Mouse (Mus musculus) hindbrain, embryonic 13.5 days (tissue): Measurements from ENCODE around the gene Clcn5. TPM values are rescaled to one million over a fixed set of nuclear protein-coding genes. Genes with fewer than 3 reads are reported as not detected.

ENCODE experiments used
- ATAC-seq: fragments of 200-750 bp; cut with Nextera tagmentation; 2 replicates; pipeline ENCODE4 v1.8.0; 2017; ENCODE audit warnings: moderate TSS enrichment; ENCODE audit not compliant: low FRiP score
- H3K27ac ChIP-seq: fragments of 300-500 bp; sonication (generic); 2 replicates; pipeline ENCODE4 v1.5.1; 2015; ENCODE audit warnings: inconsistent platforms, mild to moderate bottlenecking, moderate library complexity
- H3K27me3 ChIP-seq: fragments of 300-500 bp; sonication (generic); 2 replicates; pipeline ENCODE4 v1.6.1; 2015; ENCODE audit warnings: mild to moderate bottlenecking, inconsistent platforms
- H3K36me3 ChIP-seq: fragments of 300-500 bp; sonication (generic); 2 replicates; pipeline ENCODE4 v1.6.1; 2015; ENCODE audit warnings: mild to moderate bottlenecking, inconsistent platforms
- H3K4me1 ChIP-seq: fragments of 300-500 bp; sonication (generic); replicated peaks from 2 replicates; pipeline ENCODE4 v1.6.1; 2015; ENCODE audit warnings: inconsistent platforms
- H3K4me2 ChIP-seq: fragments of 300-500 bp; sonication (generic); 2 replicates; pipeline ENCODE4 v1.6.1; 2015; ENCODE audit warnings: inconsistent platforms, mild to moderate bottlenecking, moderate library complexity
- H3K4me3 ChIP-seq: fragments of 300-500 bp; sonication (generic); 2 replicates; pipeline ENCODE4 v1.5.1; 2015; ENCODE audit warnings: mild to moderate bottlenecking, inconsistent platforms
- H3K9ac ChIP-seq: fragments of 300-500 bp; sonication (generic); 2 replicates; pipeline ENCODE4 v1.6.1; 2015; ENCODE audit warnings: mild to moderate bottlenecking, inconsistent platforms
- H3K9me3 ChIP-seq: fragments of 300-500 bp; sonication (generic); 2 replicates; pipeline ENCODE4 v1.6.1; 2016; ENCODE audit warnings: inconsistent platforms
- WGBS: fragments of 180-500 bp; shearing (Covaris S2); methylation state at CpG from one replicate; pipeline ENCODE4 v1.1.7; 2015; 5-methylcytosine and 5-hydroxymethylcytosine counted together
- microRNA counts: library from miRNA; unstranded; fragments of <30 nt; microRNA quantifications from one replicate; lab custom pipeline; 2016
- microRNA-seq: library from miRNA; unstranded; fragments of <30 nt; microRNA quantifications from one replicate; pipeline ENCODE4, GENCODE M21; 2016
- polyA plus RNA-seq: library from polyadenylated mRNA; unstranded; fragments of >200 nt; fragmentation: Nextera tagmentation; extraction: Ambion mirVana; gene quantifications from 2 replicates; pipeline ENCODE4 v1.2.1, GENCODE M21; 2015

Gene Clcn5
- polyA plus RNA-seq, 1 experiment from 2014 or later = 7.5 TPM

DNA sequence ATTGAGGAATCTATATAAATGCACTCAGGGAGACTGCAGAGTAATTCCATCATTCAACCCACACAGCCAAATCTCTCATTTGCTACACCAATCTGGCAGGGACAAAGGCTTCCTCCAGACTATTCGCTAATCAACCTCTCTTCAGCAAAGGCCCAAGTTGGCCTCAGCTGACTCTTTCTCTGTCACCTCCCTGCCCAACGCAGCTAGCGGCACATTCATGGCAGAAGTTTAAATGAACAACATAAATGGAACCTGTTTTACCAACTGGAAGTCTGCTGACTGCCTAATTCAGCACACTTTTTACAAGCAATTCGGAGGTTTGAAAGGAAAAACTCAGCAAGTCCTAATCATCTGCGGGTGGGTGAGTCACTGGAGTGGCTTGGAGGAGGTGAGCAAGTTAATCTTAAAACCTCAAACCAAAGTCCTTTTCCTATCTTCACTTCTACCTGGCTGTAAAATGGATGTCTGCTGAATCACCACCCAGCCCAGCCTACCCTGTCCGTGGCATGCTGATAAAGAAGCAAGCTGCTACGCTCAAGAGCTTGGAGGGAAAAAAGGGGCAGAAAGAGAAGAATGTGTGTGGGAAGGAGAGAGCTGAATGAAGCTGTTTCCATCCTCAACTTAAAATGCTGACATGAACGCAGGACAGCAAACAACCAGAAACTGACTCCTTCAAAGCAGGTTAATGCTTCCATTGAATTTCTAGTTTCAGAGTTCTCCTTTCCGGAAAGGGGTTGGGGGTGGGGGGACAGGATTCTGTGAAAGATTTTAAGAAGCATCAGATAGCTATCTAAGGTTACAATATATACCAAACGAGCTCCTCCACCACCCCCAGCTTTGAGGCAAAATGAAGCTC, 131.5 kb downstream of the Clcn5 start:
- WGBS = 33% methylated on average over 10 of the region's 10 CpGs
- Histone ChIP-seq H3K4me1 (peaks cover 4% of the 10 kb centered on the region; the same call in 1 of the 2 replicates), H3K36me3 (0 out of 2 replicates have a peak, but pooled peaks cover 3% of the 10 kb centered on the region), H3K27ac (peak overlapping the region; percentile 92), H3K27me3 (no peaks in the 10 kb centered on the region), H3K4me2 (peak overlapping the region; percentile 53), H3K9me3 (no peaks in the 10 kb centered on the region), H3K9ac (peak overlapping the region; percentile 72), H3K4me3 (peak overlapping the region; percentile 44)
- ATAC-seq = peak; percentile 53; the same call in 1 of the 2 replicates

DNA sequence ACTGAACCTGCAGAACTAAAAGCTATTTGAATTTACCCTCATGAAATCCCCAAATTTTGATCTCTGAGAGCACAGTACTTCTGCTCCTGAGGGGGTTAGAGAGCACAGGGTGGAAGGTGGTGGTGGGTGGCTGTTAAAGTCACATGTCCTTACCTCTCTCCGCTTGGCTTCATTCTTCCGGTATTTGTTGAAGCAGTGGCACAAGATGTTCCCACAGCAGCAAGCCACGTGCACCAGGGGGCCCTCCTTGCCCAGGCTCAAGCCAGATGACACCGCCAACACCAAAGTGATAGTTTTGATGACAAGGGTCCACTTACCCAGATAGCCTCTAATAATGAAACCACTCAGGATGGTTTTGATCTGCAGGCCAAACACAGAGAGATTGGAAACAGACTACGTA, 149.0 kb downstream of the Clcn5 start:
- Histone ChIP-seq H3K27me3 (no peaks in the 10 kb centered on the region), H3K36me3 (peaks cover 24% of the 10 kb centered on the region), H3K27ac (no peak overlapping the region), H3K9me3 (no peaks in the 10 kb centered on the region), H3K4me2 (no peak overlapping the region), H3K4me1 (no peaks in the 10 kb centered on the region), H3K4me3 (no peak overlapping the region), H3K9ac (no peak overlapping the region)
- ATAC-seq = no peak
- WGBS = 95% methylated on average over 5 of the region's 5 CpGs

DNA sequence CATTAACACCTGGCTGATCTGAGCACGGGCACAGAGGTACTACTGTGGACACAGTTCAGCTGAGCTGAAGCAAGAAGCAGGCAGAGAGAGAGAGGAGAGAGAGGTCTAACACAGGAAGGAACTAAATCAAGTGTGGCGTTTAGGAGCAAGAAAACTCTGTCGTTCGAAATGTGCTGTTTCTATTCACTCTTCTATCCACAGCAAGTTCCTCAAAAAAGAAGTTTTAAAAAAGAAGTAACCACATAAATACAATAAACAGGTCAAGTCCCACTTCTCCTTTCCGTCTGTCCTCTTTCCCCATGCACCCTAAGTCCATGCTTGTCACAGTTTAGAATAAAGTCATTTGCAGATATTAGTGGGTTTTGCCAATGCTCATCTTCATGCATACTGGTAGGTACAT, 150.4 kb downstream of the Clcn5 start:
- Histone ChIP-seq H3K27ac (no peak overlapping the region), H3K9ac (no peak overlapping the region), H3K27me3 (no peaks in the 10 kb centered on the region), H3K4me1 (no peaks in the 10 kb centered on the region), H3K4me3 (no peak overlapping the region), H3K36me3 (peaks cover 24% of the 10 kb centered on the region), H3K9me3 (no peaks in the 10 kb centered on the region), H3K4me2 (no peak overlapping the region)
- WGBS = 89% methylated on average over 5 of the region's 5 CpGs
- ATAC-seq = no peak

DNA sequence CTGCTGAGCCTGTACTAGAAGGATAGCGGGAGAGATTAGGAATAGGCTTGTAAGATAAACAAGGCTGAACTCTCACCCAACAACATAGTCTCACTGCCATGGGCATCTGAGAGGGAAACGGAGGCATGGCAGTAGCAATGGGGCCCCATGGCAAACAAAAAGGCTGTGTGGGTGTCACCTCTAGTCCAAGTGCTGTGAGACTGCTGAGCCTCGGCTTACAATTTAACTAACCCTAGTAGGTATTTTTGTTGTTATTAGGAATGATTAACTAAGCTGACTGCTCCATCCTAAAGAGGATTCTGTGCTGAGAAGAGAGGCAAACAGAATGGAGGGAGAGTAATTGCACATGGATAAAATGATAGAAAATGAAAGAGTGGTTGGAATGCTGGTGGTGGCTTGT, 161.2 kb downstream of the Clcn5 start:
- no peak overlapping the region for H3K27ac ChIP-seq
- no peaks in the 10 kb centered on the region for H3K27me3 ChIP-seq
- H3K4me3 ChIP-seq = no peak overlapping the region
- no peak for ATAC-seq
- peaks cover 23% of the 10 kb centered on the region for H3K36me3 ChIP-seq
- no peak overlapping the region for H3K4me2 ChIP-seq
- WGBS = 76% methylated on average over 3 of the region's 3 CpGs
- H3K9me3 ChIP-seq = no peaks in the 10 kb centered on the region
- no peaks in the 10 kb centered on the region for H3K4me1 ChIP-seq
- H3K9ac ChIP-seq = no peak overlapping the region

DNA sequence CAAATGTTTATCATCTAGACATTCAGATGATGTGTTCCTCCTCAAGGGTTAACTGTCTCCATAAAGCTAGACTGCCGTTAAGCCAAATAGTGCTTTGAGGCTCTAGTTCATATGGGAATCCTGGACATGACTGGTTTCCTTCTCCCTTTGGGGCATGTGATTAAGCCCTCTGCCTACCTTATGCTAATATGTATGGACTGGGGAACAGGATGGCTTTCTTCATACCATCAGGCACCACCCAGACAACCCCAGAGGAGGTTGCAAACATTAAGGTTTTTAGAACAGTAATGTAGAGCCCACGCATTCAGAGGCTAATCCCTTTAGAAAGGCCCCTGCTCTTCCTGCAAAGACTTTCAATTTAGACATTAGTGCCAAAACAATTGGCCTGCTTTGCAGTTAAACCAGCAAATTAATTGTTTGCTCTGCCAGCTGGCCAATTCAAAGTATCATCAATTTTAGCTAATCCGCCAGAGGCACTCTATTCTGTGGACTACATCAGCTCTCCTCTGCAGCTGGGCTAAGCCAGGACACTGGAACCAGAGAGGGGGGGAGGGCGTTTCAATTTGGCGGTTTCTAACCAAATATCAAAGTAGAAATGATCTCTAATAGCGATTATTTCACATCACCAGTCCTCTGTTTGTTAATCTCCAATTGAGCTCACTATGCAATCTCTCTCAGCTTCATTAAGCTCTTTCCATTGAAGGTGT, 163.0 kb downstream of the Clcn5 start:
- Histone ChIP-seq H3K4me2 (no peak overlapping the region), H3K9ac (no peak overlapping the region), H3K4me3 (no peak overlapping the region), H3K36me3 (peaks cover 15% of the 10 kb centered on the region), H3K27me3 (no peaks in the 10 kb centered on the region), H3K4me1 (no peaks in the 10 kb centered on the region), H3K9me3 (no peaks in the 10 kb centered on the region), H3K27ac (peak overlapping the region; percentile 18; the same call in 1 of the 2 replicates)
- 56% methylated on average over 6 of the region's 6 CpGs for WGBS
- ATAC-seq = no peak

DNA sequence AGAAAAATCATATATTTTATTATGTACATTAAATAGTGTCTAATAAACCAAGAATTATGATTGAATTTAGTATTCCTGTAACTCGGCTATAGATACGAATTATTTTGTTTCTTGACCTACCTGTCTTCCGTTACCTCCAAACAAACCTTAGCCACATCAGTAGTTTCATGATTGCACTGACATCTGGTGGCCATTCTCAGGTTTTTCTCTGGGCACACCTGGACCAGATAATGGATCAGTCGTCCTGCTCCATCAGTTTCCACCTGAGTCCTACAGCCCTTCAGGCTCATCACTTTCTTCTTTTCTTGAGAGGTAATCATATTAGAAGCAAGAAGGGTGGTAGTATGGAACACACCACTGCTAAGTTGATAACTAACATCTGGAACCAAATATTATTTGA, 169.0 kb downstream of the Clcn5 start:
- no peaks in the 10 kb centered on the region for H3K9me3 ChIP-seq
- no peak overlapping the region for H3K4me2 ChIP-seq
- WGBS = 88% methylated on average over 4 of the region's 4 CpGs
- no peaks in the 10 kb centered on the region for H3K27me3 ChIP-seq
- ATAC-seq = no peak
- no peak overlapping the region for H3K4me3 ChIP-seq
- no peak overlapping the region for H3K27ac ChIP-seq
- no peak overlapping the region for H3K9ac ChIP-seq
- peaks cover 6% of the 10 kb centered on the region; the same call in 1 of the 2 replicates for H3K36me3 ChIP-seq
- H3K4me1 ChIP-seq = no peaks in the 10 kb centered on the region

DNA sequence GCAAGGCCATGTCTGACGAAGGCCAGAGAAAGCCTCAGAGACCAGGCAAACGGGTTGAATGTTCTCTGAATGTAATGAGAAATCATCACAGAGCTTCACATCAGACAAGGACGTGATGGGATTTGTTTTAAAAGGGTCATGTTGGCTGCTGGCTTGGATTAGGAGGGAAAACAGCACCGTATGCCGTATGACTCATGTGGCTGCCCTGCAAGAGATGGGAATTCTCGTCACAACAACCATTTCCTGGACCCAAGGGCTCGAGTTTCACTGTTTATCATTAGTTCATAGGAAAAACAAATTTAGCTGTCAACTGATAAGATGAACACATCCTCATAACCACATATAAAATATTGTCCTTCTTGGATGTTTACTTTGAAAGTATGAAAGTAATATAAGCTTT, 173.0 kb downstream of the Clcn5 start:
- no peak overlapping the region for H3K4me2 ChIP-seq
- H3K4me1 ChIP-seq = no peaks in the 10 kb centered on the region
- H3K9ac ChIP-seq = no peak overlapping the region
- H3K36me3 ChIP-seq = no peaks in the 10 kb centered on the region
- WGBS = 72% methylated on average over 7 of the region's 7 CpGs
- H3K4me3 ChIP-seq = no peak overlapping the region
- H3K9me3 ChIP-seq = no peaks in the 10 kb centered on the region
- H3K27ac ChIP-seq = no peak overlapping the region
- no peak for ATAC-seq
- no peaks in the 10 kb centered on the region for H3K27me3 ChIP-seq

DNA sequence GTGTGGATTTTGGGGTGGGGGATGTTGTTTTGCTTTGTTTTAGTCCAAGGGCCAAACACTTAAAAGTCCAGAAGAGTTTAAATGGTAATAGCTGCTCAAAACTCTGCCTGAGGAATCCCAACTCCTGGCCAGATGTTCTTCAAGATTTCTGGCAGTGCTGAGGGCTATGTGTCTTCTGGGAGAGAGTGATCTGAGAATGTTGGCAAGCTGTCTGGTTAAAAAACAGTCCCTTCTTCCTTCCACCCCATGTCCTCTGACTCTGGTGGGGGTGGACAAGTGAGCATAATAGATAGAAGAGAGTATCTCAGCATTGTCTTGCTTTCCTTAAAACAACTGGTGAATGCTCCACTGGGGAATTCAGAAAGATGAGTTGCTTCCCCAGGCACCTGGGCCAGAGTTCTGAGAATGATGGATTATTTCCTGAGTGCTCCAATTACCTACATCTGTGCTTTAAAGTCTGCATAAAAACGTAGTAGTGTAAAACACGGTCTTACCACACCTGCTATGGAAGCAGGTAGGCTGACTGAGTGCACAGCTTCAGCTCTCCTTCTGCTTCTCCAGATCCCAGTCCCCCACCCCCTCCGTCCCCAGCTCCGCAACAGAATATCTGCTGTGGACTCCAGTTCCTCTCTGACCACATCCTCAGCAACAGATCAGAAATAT, 197.4 kb downstream of the Clcn5 start:
- Histone ChIP-seq H3K36me3 (no peaks in the 10 kb centered on the region), H3K9me3 (no peaks in the 10 kb centered on the region), H3K27me3 (no peaks in the 10 kb centered on the region), H3K4me2 (no peak overlapping the region), H3K9ac (no peak overlapping the region), H3K4me1 (no peaks in the 10 kb centered on the region), H3K27ac (no peak overlapping the region), H3K4me3 (no peak overlapping the region)
- 81% methylated on average over 4 of the region's 4 CpGs for WGBS
- ATAC-seq = no peak

DNA sequence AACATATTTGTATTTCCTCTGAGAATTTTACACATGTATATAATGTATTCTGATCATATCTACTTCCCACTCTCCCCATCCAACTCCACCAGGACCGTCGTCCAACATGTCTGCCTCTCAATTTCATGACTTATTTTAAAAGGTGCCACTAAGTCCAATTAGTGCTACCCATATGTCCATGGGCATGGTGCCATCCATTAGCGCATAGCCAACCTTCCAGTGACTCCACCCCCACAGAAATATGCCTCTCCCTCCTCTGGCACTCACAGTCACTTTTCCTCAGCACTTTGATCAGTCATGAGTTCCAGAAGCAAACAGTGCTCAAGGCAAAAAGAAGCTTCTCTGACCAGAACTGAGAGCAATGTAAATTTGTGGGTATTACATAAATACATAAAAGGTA, 204.3 kb downstream of the Clcn5 start:
- Histone ChIP-seq H3K9ac (no peak overlapping the region), H3K4me2 (no peak overlapping the region), H3K4me1 (no peaks in the 10 kb centered on the region), H3K27ac (no peak overlapping the region), H3K9me3 (no peaks in the 10 kb centered on the region), H3K27me3 (no peaks in the 10 kb centered on the region), H3K36me3 (no peaks in the 10 kb centered on the region), H3K4me3 (no peak overlapping the region)
- WGBS = 82% methylated on average over 3 of the region's 3 CpGs
- ATAC-seq = no peak

MicroRNA genes within 50 kb of the gene (microRNA counts, 519-probe panel; counts per million panel counts)
- microRNA mmu-miR-188-3p (lab: Ali Mortazavi, UCI) (4,205 counts per million, percentile 68 among the panel's probes with 10 or more counts), microRNA mmu-miR-188-5p (lab: Ali Mortazavi, UCI) (51.3 counts per million), microRNA mmu-miR-362-3p (lab: Ali Mortazavi, UCI) (3,265 counts per million, percentile 38 among the panel's probes with 10 or more counts), microRNA mmu-miR-362-5p (lab: Ali Mortazavi, UCI) (2,085 counts per million, percentile 13 among the panel's probes with 10 or more counts), microRNA mmu-miR-500 (lab: Ali Mortazavi, UCI) (4,461 counts per million, percentile 74 among the panel's probes with 10 or more counts), microRNA mmu-miR-501-3p (lab: Ali Mortazavi, UCI) (2,154 counts per million, percentile 14 among the panel's probes with 10 or more counts), microRNA mmu-miR-501-5p (lab: Ali Mortazavi, UCI) (2,487 counts per million, percentile 22 among the panel's probes with 10 or more counts), microRNA mmu-miR-532-3p (lab: Ali Mortazavi, UCI) (3,265 counts per million, percentile 39 among the panel's probes with 10 or more counts), microRNA mmu-miR-532-5p (lab: Ali Mortazavi, UCI) (3,837 counts per million, percentile 57 among the panel's probes with 10 or more counts)

Small RNA genes lying within 50 kb of the gene (microRNA-seq; reads per million reads assigned to microRNA genes)
- gene Mir188 (1,142 reads per million, percentile 78 among the genes with 10 or more reads in this experiment), gene Mir362 (60.3 reads per million, percentile 43 among the genes with 10 or more reads in this experiment), gene Mir500 (116 reads per million, percentile 52 among the genes with 10 or more reads in this experiment), gene Mir501 (341 reads per million, percentile 64 among the genes with 10 or more reads in this experiment), gene Mir532 (1,269 reads per million, percentile 79 among the genes with 10 or more reads in this experiment)

Other genes starting within 250 kb of the Clcn5 start
- 1.6 and 1.9 TPM in 2 replicates for gene Usp27x, start 56.5 kb upstream of the Clcn5 start, polyA plus RNA-seq